Mouse (Mus musculus) forebrain, embryonic 16.5 days (tissue): ENCODE results near the gene Jak1. TPM values are rescaled to one million over a fixed set of nuclear protein-coding genes. Genes with fewer than 3 reads are reported as not detected.

Experiments
- ATAC-seq: fragments of 200-750 bp; cut with Nextera tagmentation; 2 replicates; pipeline ENCODE4 v1.8.0; 2017; ENCODE audit warnings: mild to moderate bottlenecking, moderate library complexity
- H3K27ac ChIP-seq: fragments of 300-500 bp; sonication (generic); 2 replicates; pipeline ENCODE4 v1.5.1; 2014; ENCODE audit warnings: low read length, control low read depth
- H3K27me3 ChIP-seq: fragments of 300-500 bp; sonication (generic); replicated peaks from 2 replicates; pipeline ENCODE4 v1.6.1; 2014; ENCODE audit warnings: low read length; ENCODE audit not compliant: control insufficient read depth, insufficient read depth
- H3K36me3 ChIP-seq: fragments of 300-500 bp; sonication (generic); 2 replicates; pipeline ENCODE4 v1.6.1; 2014; ENCODE audit not compliant: control insufficient read depth, insufficient read depth
- H3K4me1 ChIP-seq: fragments of 300-500 bp; sonication (generic); replicated peaks from 2 replicates; pipeline ENCODE4 v1.6.1; 2014; ENCODE audit warnings: low read length; ENCODE audit not compliant: control insufficient read depth, insufficient read depth
- H3K4me2 ChIP-seq: fragments of 300-500 bp; sonication (generic); 2 replicates; pipeline ENCODE4 v1.6.1; 2014; ENCODE audit warnings: mild to moderate bottlenecking, low read length, control low read depth
- H3K4me3 ChIP-seq: fragments of 300-500 bp; sonication (generic); replicated peaks from 2 replicates; pipeline ENCODE4 v1.5.1; 2014; ENCODE audit warnings: mild to moderate bottlenecking, low read length, control low read depth
- H3K9ac ChIP-seq: fragments of 300-500 bp; sonication (generic); replicated peaks from 2 replicates; pipeline ENCODE4 v1.6.1; 2014; ENCODE audit warnings: low read depth, low read length, control low read depth
- H3K9me3 ChIP-seq: fragments of 300-500 bp; sonication (generic); 2 replicates; pipeline ENCODE4 v1.6.1; 2016; ENCODE audit warnings: low read length; ENCODE audit not compliant: control insufficient read depth
- WGBS: fragments of 180-500 bp; shearing (Covaris S2); extraction: QIAGEN DNeasy Blood & Tissue Kit; methylation state at CpG from one replicate; pipeline ENCODE4 v1.1.7; 2014; 5-methylcytosine and 5-hydroxymethylcytosine counted together
- polyA plus RNA-seq: library from polyadenylated mRNA; unstranded; fragments of >200 nt; fragmentation: Nextera tagmentation; extraction: Ambion mirVana; gene quantifications from 2 replicates; pipeline ENCODE4 v1.2.1, GENCODE M21; 2015

Jak1 gene
- polyA plus RNA-seq, 1 experiment from 2014 or later: 61.5 TPM

DNA sequence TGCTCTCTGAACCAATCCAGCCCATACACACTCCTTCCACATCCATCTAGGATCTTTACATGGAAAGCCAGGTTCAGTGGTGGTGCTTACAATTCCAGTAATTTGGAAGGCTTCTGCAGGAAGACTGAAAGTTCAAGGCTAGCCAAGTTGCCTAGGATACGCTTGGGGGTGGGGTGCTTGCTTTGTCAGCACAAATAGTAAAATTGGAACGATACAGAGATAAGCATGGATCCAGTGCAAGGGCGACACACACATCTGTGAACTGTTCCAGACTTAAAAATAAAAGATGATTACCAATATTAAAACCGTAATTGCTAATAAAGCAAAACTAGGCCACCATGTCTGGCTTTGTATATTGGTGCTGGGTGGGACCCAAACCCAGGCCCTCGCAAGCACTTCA is 78.5 kb downstream of the Jak1 start:
- H3K27me3 ChIP-seq: no peaks in the 10 kb centered on the region
- H3K4me2 ChIP-seq: no peak overlapping the region
- 86% methylated on average over 5 of the region's 5 CpGs for WGBS
- no peak overlapping the region for H3K27ac ChIP-seq
- peaks cover 3% of the 10 kb centered on the region; the same call in 1 of the 2 replicates for H3K36me3 ChIP-seq
- no peaks in the 10 kb centered on the region for H3K9me3 ChIP-seq
- H3K4me1 ChIP-seq: peaks cover 5% of the 10 kb centered on the region; the same call in 1 of the 2 replicates
- no peak overlapping the region for H3K9ac ChIP-seq
- H3K4me3 ChIP-seq: no peak overlapping the region
- no peak for ATAC-seq

DNA sequence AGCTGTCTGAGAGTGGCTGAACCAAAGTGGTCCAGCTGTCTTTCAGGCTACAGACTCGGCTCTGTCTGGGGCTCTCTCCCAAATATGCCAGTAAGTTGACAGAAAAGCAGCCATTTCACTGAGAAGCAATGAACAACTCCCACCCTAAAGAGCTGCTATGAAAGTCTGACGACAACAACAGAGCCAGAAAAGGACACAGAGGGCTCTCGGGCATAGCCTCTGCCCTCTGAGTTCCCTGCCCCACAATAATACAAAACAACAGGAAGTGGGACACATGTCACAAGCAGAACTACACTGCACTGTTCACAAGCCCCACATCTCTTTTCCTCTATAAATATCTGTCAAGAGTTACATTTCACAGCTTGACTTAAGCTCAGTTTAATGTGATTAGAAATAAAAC is 79.9 kb downstream of the Jak1 start:
- ATAC-seq: no peak
- 68% methylated on average over 3 of the region's 3 CpGs for WGBS
- Histone ChIP-seq H3K27me3 (no peaks in the 10 kb centered on the region), H3K4me2 (no peak overlapping the region), H3K9me3 (no peaks in the 10 kb centered on the region), H3K4me1 (peaks cover 5% of the 10 kb centered on the region; the same call in 1 of the 2 replicates), H3K4me3 (no peak overlapping the region), H3K36me3 (peaks cover 3% of the 10 kb centered on the region; the same call in 1 of the 2 replicates), H3K27ac (no peak overlapping the region), H3K9ac (no peak overlapping the region)

DNA sequence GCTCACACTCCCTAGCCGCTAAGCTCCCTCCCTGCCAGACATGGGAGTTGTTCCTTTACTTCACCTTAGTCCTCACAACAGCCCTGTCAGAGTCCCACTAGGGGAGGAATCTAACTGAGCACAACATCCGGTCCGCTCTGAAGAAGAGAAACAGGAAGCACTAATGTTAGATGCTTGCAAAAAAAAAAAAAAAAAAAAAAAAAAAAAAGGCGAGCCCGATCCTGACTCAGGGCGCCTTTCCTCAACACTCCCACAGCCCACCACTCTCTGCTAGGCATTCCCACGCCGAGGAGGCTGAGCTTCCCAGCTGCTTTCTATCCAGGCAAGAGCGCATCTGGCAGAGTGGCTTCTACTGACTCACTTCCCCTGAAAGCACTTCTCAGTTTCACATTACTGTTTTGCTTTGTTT is 82.5 kb downstream of the Jak1 start:
- no peak for ATAC-seq
- peaks cover 3% of the 10 kb centered on the region; the same call in 1 of the 2 replicates for H3K36me3 ChIP-seq
- no peaks in the 10 kb centered on the region for H3K9me3 ChIP-seq
- no peak overlapping the region for H3K27ac ChIP-seq
- H3K4me3 ChIP-seq: no peak overlapping the region
- 78% methylated on average over 9 of the region's 9 CpGs for WGBS
- H3K4me1 ChIP-seq: peaks cover 5% of the 10 kb centered on the region; the same call in 1 of the 2 replicates
- no peaks in the 10 kb centered on the region for H3K27me3 ChIP-seq
- H3K9ac ChIP-seq: no peak overlapping the region
- no peak overlapping the region for H3K4me2 ChIP-seq

- WGBS: 61% methylated on average over 5 of the region's 5 CpGs
- H3K9ac ChIP-seq: no peak overlapping the region
- no peak overlapping the region for H3K27ac ChIP-seq
- H3K4me2 ChIP-seq: no peak overlapping the region
- no peaks in the 10 kb centered on the region for H3K27me3 ChIP-seq
- no peaks in the 10 kb centered on the region for H3K9me3 ChIP-seq
- H3K36me3 ChIP-seq: peaks cover 3% of the 10 kb centered on the region; the same call in 1 of the 2 replicates
- no peak overlapping the region for H3K4me3 ChIP-seq
- ATAC-seq: no peak
- H3K4me1 ChIP-seq: no peaks in the 10 kb centered on the region
Measured at GRCm38 (mm10) chr4:101180681-101181080, 84.4 kb downstream of the Jak1 start.

DNA sequence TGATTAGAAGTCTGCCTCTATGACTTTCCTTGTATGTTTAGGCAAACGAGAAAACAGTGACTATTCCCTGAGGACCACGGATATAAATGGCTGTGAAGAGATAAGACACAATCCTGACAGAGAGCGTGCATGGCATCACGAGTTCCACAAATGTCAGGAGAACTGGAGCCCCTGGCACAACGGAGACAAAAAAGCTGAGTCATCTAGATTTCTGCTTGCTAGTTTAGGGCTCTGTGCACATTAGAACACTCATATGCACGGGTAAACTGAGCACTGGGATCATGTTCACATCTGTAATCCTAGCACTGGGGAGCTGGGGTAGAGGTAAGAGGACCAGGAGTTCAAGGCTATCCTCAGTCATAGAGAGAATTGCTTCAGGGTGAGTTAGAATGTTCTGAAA is 85.2 kb downstream of the Jak1 start:
- Histone ChIP-seq H3K4me2 (no peak overlapping the region), H3K9ac (no peak overlapping the region), H3K36me3 (peaks cover 3% of the 10 kb centered on the region; the same call in 1 of the 2 replicates), H3K27me3 (no peaks in the 10 kb centered on the region), H3K27ac (no peak overlapping the region), H3K9me3 (no peaks in the 10 kb centered on the region), H3K4me1 (no peaks in the 10 kb centered on the region), H3K4me3 (no peak overlapping the region)
- 75% methylated on average over 6 of the region's 6 CpGs for WGBS
- no peak for ATAC-seq

GRCm38 (mm10) chr4:101179076-101179475 is 86.0 kb downstream of the Jak1 start:
- Histone ChIP-seq H3K4me2 (no peak overlapping the region), H3K36me3 (peaks cover 1% of the 10 kb centered on the region; the same call in 1 of the 2 replicates), H3K9me3 (no peaks in the 10 kb centered on the region), H3K27me3 (no peaks in the 10 kb centered on the region), H3K4me1 (no peaks in the 10 kb centered on the region), H3K4me3 (no peak overlapping the region), H3K27ac (no peak overlapping the region), H3K9ac (no peak overlapping the region)
- 64% methylated on average over 5 of the region's 5 CpGs for WGBS
- ATAC-seq: no peak

GRCm38 (mm10) chr4:101177796-101178195 is 87.3 kb downstream of the Jak1 start:
- H3K4me3 ChIP-seq: no peak overlapping the region
- H3K27ac ChIP-seq: no peak overlapping the region
- no peaks in the 10 kb centered on the region for H3K4me1 ChIP-seq
- no peak for ATAC-seq
- H3K9ac ChIP-seq: no peak overlapping the region
- 94% methylated on average over 3 of the region's 3 CpGs for WGBS
- no peak overlapping the region for H3K4me2 ChIP-seq
- no peaks in the 10 kb centered on the region; the same call in 1 of the 2 replicates for H3K36me3 ChIP-seq
- no peaks in the 10 kb centered on the region for H3K9me3 ChIP-seq
- no peaks in the 10 kb centered on the region for H3K27me3 ChIP-seq

- no peak for ATAC-seq
- Histone ChIP-seq H3K9me3 (no peaks in the 10 kb centered on the region), H3K4me1 (no peaks in the 10 kb centered on the region), H3K27ac (no peak overlapping the region), H3K4me3 (no peak overlapping the region), H3K27me3 (no peaks in the 10 kb centered on the region), H3K9ac (no peak overlapping the region), H3K36me3 (no peaks in the 10 kb centered on the region; the same call in 1 of the 2 replicates), H3K4me2 (no peak overlapping the region)
- WGBS: 76% methylated on average over 6 of the region's 6 CpGs
Measured at GRCm38 (mm10) chr4:101176123-101176522, 89.0 kb downstream of the Jak1 start.

DNA sequence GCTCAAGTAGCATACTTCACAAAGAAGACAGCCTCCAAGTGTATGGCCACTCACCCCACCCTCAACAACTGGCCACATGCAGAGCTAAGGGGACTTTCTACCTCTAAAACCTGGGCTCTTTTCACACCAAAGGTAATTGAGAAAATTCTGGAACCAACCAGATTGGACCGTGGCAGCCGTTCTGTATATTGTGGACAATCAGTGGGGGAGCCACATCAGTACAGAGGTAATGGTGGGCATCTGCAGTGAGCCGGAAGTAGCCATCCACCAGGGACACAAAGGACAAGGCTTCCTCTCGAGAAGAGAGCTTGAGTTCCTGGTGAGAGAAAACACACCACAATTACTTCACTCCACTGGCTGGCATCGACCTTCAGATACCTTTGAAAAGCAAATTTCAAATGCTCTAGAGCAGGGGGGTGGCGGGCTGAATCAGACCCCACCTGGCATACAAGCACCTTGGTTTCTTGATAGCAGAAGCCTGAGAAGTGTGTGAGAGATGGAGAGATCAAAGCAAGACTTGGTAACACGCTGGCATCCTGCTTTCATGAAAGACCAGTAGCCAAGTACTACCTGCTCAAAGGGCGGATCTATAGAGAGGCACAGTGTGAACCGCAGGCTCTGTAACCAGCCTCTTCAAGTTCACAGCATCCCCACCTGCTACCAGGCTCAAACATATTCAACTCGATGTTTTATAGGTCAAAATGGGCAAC is 90.0 kb downstream of the Jak1 start:
- Histone ChIP-seq H3K4me2 (no peak overlapping the region), H3K27me3 (no peaks in the 10 kb centered on the region), H3K36me3 (no peaks in the 10 kb centered on the region; the same call in none of the 2 replicates), H3K9me3 (no peaks in the 10 kb centered on the region), H3K27ac (no peak overlapping the region), H3K4me3 (no peak overlapping the region), H3K4me1 (no peaks in the 10 kb centered on the region), H3K9ac (no peak overlapping the region)
- 78% methylated on average over 10 of the region's 10 CpGs for WGBS
- no peak for ATAC-seq
